Mouse (Mus musculus) retina, embryonic 14.5 days (tissue): Measurements from ENCODE around the gene Exosc9.

Experiments used
- DNase-seq: peaks from one replicate; pipeline ENCODE4 v3.0.0-alpha.2; 2015; ENCODE audit warnings: low spot score

Exosc9 gene

DNA sequence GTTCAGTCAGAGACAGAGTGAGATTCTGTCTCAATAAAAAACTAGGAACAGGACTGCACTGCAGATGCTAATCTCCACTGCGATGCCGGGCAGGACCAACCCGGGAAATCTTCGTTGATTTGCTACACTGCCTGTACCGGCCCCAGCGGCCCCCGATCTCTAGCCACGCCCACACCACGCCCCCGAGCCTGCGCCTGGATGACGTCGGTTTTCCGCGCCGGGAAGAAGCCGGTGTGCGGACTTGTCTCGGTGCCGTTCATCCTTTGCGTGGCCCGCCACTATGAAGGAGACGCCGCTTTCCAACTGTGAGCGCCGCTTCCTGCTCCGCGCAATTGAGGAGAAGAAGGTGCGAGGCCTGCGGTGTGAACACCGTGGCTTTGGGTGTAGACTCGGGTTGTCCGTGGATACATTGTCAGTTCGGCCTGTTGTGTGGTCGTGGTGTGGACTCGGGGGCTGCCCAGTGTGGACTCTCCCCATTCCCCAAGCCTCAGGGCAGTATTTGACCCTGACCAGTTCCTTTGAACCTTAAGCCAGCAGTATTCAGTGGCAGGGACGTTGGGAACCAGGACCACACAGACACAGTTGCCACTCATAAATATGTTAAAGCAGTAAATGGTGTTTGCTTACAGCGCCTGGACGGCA is at the start of gene Exosc9:
Gene Exosc9 (plus strand): TSS at position 201 of the 642 bp plus-strand sequence.
- DNase-seq: peak; percentile 90

- DNase-seq: no peak
Observed at GRCm38 (mm10) chr3:36505306-36505705, 47.1 kb upstream of the Exosc9 start.

- DNase-seq: no peak
Observed at GRCm38 (mm10) chr3:36505809-36506735, 46.3 kb upstream of the Exosc9 start.

- no peak for DNase-seq
Observed at GRCm38 (mm10) chr3:36511491-36511890, 40.9 kb upstream of the Exosc9 start.

DNA sequence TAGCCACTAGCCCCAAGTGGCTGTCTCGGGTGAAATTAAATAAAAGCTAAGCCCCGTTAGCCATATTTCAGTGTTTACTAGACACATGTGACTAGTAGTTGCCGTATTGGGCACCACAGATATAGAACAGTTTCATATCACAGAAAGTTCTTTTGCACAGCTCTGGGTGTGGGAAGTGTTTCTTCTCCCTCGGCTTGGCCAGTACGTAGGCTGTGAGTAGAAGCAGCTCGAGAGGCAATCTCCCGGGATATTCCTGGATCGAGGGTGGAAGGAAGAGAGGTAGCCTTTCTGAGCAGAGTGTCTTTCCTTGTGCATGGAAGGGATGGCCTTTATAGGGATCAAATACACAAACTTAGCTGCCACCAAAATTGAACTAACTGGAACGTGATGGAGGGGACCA is 36.2 kb upstream of the Exosc9 start:
- DNase-seq: no peak

DNA sequence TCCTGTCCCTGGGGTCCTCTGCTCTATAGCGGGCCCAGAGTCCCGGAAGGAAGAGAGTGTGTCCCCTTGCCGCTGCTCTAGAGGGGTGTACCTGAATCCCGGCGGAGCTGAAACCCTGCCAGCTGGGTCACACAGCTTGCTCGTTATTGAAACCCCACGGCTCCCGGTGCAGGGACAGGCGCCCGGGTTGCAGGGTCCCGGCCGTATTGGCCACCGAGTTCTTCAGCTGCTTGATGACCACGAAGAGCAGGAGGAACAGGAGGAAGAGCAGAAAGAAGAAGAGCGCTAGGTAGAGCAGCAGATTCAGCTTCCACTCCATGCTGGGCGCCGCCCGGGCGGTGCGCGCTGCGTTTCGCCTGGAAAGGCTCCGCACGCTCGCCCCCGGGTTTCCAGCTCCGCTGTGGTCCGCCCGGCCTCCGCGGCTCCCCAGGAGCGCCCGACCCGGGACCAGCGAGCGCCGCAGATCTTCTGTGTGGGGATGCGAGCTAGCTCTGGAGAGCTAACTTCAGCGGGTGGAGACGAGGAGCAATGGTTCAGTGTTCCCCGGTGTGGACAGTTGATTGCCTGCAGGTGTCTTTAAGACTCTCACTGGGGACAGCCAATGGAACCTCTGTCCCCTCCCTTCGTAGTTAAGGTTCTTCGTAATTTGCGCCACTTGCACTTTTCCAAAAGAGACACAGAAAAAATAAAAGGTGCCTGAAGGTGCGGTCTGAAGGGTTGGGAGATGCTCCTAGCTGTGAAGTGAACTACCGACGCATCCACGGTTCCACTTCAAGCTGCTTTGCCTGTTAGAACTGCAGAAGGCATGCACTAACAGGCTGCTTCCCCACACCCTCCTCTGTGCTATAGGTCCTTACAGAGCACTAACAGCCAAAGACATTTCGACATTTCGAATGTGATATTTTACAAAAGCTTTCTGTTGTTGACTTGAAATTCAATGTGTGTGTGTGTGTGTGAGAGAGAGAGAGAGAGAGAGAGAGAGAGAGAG is 31.0 kb upstream of the Exosc9 start, which contains the start of gene Gm11549:
Gene Gm11549 (minus strand): TSS at position 741 of the 988 bp plus-strand sequence.
- DNase-seq: peak; percentile 50

DNA sequence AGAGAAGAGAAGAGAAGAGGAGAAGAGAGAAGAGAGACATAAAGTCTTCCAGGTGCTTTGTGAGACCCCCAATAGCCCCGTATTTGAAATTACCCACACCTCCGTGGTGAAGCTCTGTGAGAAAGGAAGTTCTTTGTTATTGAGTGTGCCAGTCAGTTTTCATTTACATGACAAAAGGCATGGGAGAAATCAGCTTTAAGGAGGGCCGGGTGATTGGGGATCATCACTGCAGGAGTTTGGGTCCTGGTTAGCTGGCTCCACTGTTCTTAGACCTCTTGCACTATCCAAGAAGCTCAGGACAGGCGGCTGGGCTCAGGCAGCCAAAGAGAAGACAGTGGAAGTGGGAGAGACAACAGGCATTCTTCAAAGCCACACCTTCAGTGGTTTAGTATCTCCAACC is 30.3 kb upstream of the Exosc9 start:
- peak; percentile 28 for DNase-seq

DNA sequence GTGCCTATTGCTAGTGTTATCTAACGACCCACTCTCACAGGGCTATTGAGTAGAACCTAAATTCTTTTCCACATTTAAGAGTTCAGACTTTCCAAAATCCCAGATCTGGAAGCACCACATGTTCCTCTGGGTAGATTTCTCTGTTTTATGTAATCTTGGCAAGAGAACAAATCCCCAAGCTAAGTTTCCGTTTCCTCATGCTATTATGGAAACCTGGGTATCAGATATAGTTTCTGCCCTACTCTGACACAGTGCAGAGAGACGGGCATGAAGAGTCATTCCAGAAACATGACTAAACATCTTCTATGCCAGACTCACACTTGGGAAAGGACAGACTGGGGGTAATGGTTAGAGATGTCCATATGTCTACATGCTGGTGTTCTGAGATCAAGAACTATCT is 27.9 kb upstream of the Exosc9 start:
- no peak for DNase-seq

DNA sequence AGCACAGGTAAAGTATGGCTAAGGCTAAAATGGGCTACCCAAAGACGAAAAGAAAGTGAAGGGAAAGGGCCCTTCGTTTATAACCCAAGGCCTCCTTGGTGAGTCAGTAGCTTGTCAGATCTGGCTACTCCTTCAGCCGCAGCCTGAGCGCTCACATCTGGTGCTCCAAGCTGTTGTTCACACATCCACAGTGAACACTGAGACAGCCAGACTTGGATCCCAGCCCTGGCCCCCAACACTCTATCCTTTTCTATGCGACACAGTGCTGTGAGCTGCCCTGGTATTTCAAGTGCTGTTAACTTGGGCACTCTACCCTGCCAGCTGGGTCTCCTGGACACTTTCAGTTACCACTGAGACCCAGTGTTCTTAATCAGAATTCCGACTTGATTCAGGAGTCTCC is 22.1 kb upstream of the Exosc9 start:
- DNase-seq: no peak

- no peak for DNase-seq
Observed at GRCm38 (mm10) chr3:36530781-36531180, 21.6 kb upstream of the Exosc9 start.

DNA sequence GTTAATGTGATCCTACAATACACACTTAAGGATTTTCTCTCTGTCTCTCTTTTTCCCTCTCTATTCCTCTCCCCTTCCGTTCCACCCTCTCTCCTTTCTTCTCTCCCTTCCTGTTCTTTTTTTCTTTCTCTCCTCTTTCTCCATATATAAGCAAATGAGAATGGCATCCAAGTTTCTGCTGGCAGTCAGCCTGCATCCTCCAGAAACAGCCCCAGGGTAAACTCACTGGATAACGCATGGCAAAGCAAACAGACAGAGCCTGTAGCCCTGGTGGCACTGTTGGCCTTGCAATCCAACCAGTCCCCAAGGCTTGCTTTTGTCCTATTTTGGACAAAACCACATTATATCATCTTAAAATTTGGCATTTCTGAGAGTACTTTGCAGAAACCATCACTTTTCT is 21.2 kb upstream of the Exosc9 start:
- DNase-seq: no peak

GRCm38 (mm10) chr3:36531979-36532542 is 20.3 kb upstream of the Exosc9 start:
- DNase-seq: no peak

DNA sequence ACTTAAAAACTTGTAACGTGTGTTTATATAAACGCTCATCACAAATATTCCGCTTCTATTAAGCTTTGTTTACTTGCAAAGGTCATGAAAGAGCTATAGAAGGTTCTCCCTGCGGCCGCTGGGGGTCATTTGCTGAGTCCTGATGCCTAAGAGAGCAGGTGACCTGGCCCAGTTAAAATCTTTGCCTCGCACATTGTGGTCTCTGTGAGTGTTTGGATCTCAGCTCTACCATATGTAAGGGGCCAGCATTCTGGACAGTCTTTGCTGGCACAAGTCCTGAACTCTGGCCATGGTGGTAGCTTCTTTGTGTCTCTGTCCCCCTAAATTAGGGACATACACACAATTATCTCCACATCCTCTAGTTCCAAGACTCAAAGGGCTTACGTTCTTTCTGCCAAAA is 19.7 kb upstream of the Exosc9 start:
- peak; percentile 8 for DNase-seq

GRCm38 (mm10) chr3:36533201-36533672 is 19.2 kb upstream of the Exosc9 start:
- DNase-seq: peak; percentile 8

DNA sequence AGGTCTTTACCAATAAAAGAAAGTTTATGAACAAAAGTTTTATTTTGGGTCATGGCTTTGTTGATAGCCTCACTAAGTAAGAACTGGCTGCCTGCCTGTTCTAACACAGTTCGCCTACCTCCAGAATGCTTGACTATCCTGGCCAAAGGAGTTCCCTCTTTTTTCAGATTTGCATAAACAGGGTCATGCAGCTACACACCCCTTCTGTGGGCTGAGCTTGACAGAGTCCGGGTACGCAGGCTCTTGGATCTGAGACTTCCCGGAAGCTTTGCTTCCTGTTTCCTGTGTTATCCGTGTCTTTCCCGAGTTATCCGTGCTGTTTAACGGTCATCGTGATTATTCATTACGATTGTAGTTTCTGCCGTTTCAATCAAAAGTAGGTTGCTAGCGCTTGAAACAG is 16.4 kb upstream of the Exosc9 start:
- DNase-seq: no peak

DNA sequence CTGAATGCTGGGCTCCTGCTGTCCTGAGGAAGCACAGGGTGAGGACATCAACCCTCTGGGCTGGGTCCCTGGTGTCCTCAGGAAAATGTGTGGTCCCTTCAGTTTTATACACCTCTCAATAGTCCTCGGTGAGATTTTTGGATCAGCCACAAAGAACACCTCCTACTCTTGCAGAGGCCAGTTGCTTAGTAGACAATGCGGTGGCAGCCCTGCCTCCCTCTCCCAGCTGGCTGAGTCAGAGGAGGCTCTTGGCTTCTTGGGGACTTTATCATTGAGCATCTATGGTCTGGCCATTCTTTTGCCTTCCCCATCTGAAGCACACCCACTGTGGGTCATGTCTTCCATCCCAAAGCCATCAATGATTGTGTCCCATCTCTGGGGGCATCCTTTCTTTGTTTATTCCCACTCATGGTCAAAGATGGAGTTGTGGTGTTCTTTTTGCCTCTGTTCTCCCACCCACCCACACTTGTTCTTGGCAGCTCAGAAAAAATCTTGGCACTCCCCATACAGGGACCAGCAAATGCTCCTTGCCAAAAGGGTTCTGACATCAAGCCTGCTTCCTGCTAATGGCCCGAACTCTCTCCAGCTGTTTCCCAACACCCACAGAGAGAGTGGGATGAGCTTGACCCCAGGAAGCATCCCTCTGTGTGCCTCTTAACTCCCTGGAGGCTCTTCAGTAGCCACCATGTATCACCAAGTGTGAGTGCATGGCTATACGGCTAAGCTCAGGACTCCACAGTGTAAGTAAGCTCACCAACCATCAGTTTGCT is 14.5 kb upstream of the Exosc9 start:
- no peak for DNase-seq

DNA sequence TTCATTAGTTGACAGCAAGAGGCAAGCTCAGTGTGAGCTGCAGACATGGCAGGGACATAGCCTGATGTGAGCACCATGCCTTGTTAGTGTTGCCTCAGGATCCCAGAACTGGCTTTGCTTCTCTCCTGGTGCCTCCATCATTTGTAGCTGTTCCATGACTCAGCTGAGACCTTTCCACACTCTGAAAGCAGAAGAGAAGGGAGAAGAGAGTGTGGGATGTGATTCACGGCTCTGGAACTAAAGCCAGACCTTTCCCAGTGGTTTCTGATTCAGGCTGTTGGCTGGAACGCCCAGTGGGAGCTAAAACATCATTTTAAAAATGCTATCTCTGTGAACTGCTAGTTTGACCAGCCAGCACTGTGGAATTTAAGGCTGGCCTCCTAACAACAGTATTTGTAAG is 11.7 kb upstream of the Exosc9 start:
- DNase-seq: no peak

GRCm38 (mm10) chr3:36541399-36541798 is 11.0 kb upstream of the Exosc9 start:
- no peak for DNase-seq

GRCm38 (mm10) chr3:36544961-36545360 is 7.4 kb upstream of the Exosc9 start:
- no peak for DNase-seq

DNA sequence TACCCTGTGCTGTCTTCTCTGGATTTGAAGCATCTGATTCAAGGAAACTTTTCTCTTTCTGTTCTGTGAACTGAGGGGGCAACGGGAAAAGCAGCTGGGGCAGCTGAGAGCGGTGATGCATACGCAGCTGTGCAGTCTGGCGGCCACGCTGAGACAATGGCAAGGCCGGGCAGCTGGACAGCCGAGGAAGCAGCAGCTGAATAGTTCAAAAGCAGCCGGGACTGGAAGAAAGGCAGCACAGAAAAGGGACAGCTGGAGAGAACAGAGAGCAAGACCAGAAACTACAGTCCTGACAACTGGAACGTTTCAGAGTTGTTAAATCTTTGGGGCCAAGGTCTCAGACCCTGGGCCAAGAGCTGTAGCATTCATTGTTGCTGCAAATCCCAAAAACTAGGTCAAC is 1.1 kb upstream of the Exosc9 start:
- peak; percentile 70 for DNase-seq

- DNase-seq: no peak
Observed at GRCm38 (mm10) chr3:36551851-36552384, 488 bp upstream of the Exosc9 start.
